Mouse (Mus musculus): Measurements from ENCODE around the gene Lcat. TPM values are rescaled to one million over a fixed set of nuclear protein-coding genes. Genes with fewer than 3 reads are reported as not detected.
A peak's percentile ranks its signal among the peaks of the same experiment; 100 is the strongest.

Gene Lcat
- total and polyA plus RNA-seq, 3 experiments = 0.22 to 0.40 TPM; not detected in 1

DNA sequence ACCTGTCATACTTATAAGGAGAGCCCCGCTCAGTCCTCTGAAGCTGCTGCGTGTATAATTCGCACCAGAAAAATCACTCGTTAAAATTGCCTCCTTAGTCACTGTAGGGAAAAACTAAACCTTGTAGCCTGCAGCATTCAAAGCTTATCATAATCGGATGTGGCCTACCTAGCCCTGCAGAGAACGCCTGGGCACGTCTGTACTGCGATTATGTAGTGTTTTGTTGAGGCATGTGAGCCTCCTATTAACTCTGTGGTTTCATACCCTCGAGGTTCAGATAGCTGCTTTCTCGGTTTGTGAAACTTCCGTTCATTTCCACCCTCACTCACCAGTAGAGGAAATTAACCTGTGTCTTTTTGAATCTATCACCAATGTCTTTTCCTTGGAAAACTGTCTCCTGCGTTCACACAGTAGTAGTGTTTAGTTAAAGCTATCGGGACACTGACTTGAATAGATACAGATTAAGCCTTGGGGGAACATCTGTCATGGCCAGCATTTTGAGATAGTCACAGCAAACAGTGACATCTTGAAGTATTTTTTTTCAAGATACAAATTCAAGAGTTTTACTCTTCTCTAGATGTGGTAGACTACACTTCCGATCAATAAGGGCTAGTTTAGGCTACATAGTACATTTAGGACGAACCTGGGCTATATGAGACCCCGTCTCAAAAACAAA lies 42.1 kb downstream of the Lcat start:
- Histone ChIP-seq H3K9me3 (replicated peaks) (no peaks in the 10 kb centered on the region), H3K4me3 (ENCODE audit: low read depth, low read length) (peak overlapping the region; percentile 100), H3K27me3 (ENCODE audit: insufficient read depth, low read length) (no peaks in the 10 kb centered on the region), H3K4me1 (ENCODE audit: insufficient read depth, low read depth, low read length) (peaks cover 14% of the 10 kb centered on the region), H3K36me3 (replicated peaks) (peaks cover 31% of the 10 kb centered on the region)
- ATAC-seq (ENCODE audit: extremely low read depth, insufficient number of reproducible peaks, low FRiP score, poor library complexity, severe bottlenecking) = peak; percentile 23; the same call in 1 of the 2 replicates
- TF ChIP-seq GATA1 (IDR thresholded peaks at IDR 0.05; ENCODE audit: borderline replicate concordance, low read length) (no peak), POLR2AphosphoS5 (IDR thresholded peaks at IDR 0.05; ENCODE audit: insufficient replicate concordance, low read depth, low read length) (no peak), CTCF (IDR thresholded peaks at IDR 0.05; ENCODE audit: low read depth, low read length) (no peak), GATA2 (IDR thresholded peaks at IDR 0.05; ENCODE audit: borderline replicate concordance, low read depth, low read length) (no peak), TAL1 (conservative IDR thresholded peaks at IDR 0.05; ENCODE audit: low read depth, low read length) (no peak)
- no peak for DNase-seq (ENCODE audit: low spot score)

DNA sequence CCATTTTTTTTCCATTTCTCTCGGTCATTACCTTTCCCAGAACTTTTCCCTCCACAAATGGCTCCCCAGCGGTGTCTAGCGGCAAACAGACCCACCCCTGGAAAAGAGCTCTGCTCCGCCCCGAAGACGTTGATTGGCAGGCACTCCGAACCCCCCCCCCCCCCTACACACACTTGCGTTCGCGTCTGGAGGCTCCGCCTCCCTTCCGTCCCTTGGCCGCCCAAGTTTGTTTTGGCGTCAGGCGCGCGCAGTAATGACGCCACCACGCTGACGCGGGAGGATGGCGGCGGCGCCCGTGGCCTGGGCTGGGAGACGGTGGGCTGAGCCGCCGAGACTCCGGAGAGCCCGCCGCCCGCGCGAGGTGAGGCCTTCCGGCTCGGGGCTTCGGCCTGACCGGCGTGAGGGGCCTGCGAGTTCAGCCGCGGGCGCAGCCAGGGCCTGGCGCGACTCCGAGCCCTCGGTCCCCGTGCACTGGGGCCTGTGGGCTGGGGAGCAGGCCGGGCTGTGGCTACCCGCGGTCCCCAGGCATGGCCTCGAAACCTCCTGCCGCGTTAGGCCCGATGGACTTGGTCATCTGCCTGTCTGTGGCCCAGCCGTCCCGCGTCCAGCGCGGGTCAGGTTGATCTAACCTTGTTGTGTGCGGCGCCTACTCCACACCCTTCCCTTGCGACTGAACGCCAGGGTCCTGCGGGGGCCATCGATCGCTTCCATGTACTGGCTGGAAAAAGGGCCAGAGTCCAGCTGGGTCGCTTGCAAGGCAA lies 42.8 kb downstream of the Lcat start, which contains the start of gene Pskh1:
Gene Pskh1, plus strand, starts transcription at position 262 of the 761 bp plus-strand sequence.
- Histone ChIP-seq H3K9me3 (replicated peaks) (no peaks in the 10 kb centered on the region), H3K4me3 (ENCODE audit: low read depth, low read length) (peak within 1 kb of the TSS; percentile 100), H3K4me1 (ENCODE audit: insufficient read depth, low read depth, low read length) (peaks cover 12% of the 10 kb centered on the region), H3K27me3 (ENCODE audit: insufficient read depth, low read length) (no peaks in the 10 kb centered on the region), H3K36me3 (replicated peaks) (peaks cover 34% of the 10 kb centered on the region)
- ATAC-seq (ENCODE audit: extremely low read depth, insufficient number of reproducible peaks, low FRiP score, poor library complexity, severe bottlenecking) = peak; percentile 77
- TF ChIP-seq POLR2AphosphoS5 (IDR thresholded peaks at IDR 0.05; ENCODE audit: insufficient replicate concordance, low read depth, low read length) (no peak), CTCF (IDR thresholded peaks at IDR 0.05; ENCODE audit: low read depth, low read length) (no peak), GATA2 (IDR thresholded peaks at IDR 0.05; ENCODE audit: borderline replicate concordance, low read depth, low read length) (no peak), GATA1 (IDR thresholded peaks at IDR 0.05; ENCODE audit: borderline replicate concordance, low read length) (no peak), TAL1 (conservative IDR thresholded peaks at IDR 0.05; ENCODE audit: low read depth, low read length) (no peak)
- peak; percentile 91 for DNase-seq (ENCODE audit: low spot score)

DNA sequence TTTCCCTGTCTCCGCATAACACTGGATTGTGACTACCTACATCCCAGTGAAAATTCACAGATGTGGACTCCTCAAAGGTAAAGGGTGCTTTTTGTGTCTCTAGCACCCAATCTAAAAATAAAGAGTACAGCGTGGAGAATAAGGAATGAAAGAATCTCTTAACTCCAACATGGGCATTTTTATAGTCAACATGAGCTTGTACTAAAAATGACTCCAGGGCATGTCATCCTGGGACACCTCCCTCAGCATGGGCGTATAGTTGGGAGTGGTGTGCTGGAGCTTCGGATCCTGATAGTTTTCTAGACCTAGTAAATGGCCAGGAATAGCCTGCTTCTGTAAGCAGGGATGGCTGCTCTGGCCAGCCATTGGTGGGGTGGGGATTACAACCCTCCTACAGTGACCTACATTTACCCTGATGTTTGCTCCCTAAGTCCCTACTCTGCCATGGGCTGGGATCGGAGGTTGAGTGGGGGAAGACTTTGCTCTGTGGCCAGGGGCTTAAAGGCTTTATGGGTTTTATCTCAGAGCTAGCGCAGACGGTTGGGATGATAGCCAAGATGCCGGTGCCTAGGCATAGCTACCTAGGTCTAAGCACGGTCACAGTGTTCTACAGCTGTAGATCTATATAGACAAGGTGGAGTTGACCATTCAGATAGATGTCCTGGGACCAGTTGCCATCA lies 45.2 kb downstream of the Lcat start:
- DNase-seq (ENCODE audit: low spot score) (no peak), ATAC-seq (ENCODE audit: extremely low read depth, insufficient number of reproducible peaks, low FRiP score, poor library complexity, severe bottlenecking) (no peak)
- Histone ChIP-seq H3K36me3 (replicated peaks) (peaks cover 44% of the 10 kb centered on the region), H3K9me3 (replicated peaks) (no peaks in the 10 kb centered on the region), H3K27me3 (ENCODE audit: insufficient read depth, low read length) (no peaks in the 10 kb centered on the region), H3K4me1 (ENCODE audit: insufficient read depth, low read depth, low read length) (peaks cover 12% of the 10 kb centered on the region), H3K4me3 (ENCODE audit: low read depth, low read length) (no peak overlapping the region)
- TF ChIP-seq TAL1 (conservative IDR thresholded peaks at IDR 0.05; ENCODE audit: low read depth, low read length) (no peak), CTCF (IDR thresholded peaks at IDR 0.05; ENCODE audit: low read depth, low read length) (no peak), POLR2AphosphoS5 (IDR thresholded peaks at IDR 0.05; ENCODE audit: insufficient replicate concordance, low read depth, low read length) (no peak), GATA1 (IDR thresholded peaks at IDR 0.05; ENCODE audit: borderline replicate concordance, low read length) (no peak), GATA2 (IDR thresholded peaks at IDR 0.05; ENCODE audit: borderline replicate concordance, low read depth, low read length) (no peak)

DNA sequence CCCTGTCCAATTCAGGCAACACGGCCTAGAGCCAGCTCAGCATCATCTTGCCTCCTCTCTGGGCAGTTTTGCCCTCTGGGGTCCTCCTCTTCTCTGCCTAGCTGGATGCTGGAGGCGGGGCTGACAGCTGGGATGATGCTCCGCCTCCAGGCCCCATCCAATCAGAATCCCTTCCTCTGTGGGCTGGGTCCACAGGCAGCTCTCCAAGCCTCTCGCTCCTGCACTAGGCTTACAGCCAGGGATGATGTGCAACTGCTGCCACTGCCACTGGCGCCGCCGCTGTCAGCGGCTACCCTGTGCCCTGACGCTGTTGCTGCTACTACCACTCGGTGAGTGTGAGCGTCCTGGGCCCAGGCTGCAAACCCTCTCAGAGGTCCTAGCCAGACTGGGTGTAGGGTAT lies 49.8 kb downstream of the Lcat start, which contains the start of gene Nrn1l:
Gene Nrn1l, plus strand, starts transcription at position 229 of the 400 bp plus-strand sequence.
- Histone ChIP-seq H3K4me1 (ENCODE audit: insufficient read depth, low read depth, low read length) (peaks cover 3% of the 10 kb centered on the region), H3K36me3 (replicated peaks) (peaks cover 80% of the 10 kb centered on the region), H3K4me3 (ENCODE audit: low read depth, low read length) (no peak within 1 kb of the TSS), H3K27me3 (ENCODE audit: insufficient read depth, low read length) (no peaks in the 10 kb centered on the region), H3K9me3 (replicated peaks) (no peaks in the 10 kb centered on the region)
- no peak for TF ChIP-seq CTCF (IDR thresholded peaks at IDR 0.05; ENCODE audit: low read depth, low read length)
- TF ChIP-seq GATA1 (IDR thresholded peaks at IDR 0.05; ENCODE audit: borderline replicate concordance, low read length) = no peak
- TF ChIP-seq POLR2AphosphoS5 (IDR thresholded peaks at IDR 0.05; ENCODE audit: insufficient replicate concordance, low read depth, low read length) = no peak
- no peak for TF ChIP-seq GATA2 (IDR thresholded peaks at IDR 0.05; ENCODE audit: borderline replicate concordance, low read depth, low read length)
- no peak for TF ChIP-seq TAL1 (conservative IDR thresholded peaks at IDR 0.05; ENCODE audit: low read depth, low read length)
- DNase-seq (ENCODE audit: low spot score) = peak; percentile 29
- no peak for ATAC-seq (ENCODE audit: extremely low read depth, insufficient number of reproducible peaks, low FRiP score, poor library complexity, severe bottlenecking)

DNA sequence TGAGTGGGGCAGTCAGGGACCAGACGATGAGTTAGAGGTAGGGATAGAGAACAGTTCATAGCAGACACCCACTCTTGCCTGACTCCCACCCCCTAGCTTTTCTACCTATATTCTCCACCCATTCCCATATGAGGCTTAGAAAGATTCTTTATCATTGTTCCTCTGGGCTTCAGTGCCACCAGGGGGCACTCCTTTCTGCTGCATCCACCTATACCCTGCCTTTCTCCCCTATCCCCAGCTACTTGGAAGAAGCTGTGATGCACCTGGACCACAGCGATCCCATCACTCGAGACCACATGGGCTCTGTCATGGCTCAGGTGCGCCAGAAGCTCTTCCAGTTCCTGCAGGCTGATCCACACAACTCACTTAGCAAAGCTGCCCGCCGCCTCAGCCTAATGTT lies 50.8 kb downstream of the Lcat start:
- no peak overlapping the region for H3K4me3 ChIP-seq (ENCODE audit: low read depth, low read length)
- DNase-seq (ENCODE audit: low spot score) (peak; percentile 17), ATAC-seq (ENCODE audit: extremely low read depth, insufficient number of reproducible peaks, low FRiP score, poor library complexity, severe bottlenecking) (no peak)
- no peaks in the 10 kb centered on the region for H3K27me3 ChIP-seq (ENCODE audit: insufficient read depth, low read length)
- TF ChIP-seq POLR2AphosphoS5 (IDR thresholded peaks at IDR 0.05; ENCODE audit: insufficient replicate concordance, low read depth, low read length) = no peak
- peaks cover 3% of the 10 kb centered on the region for H3K4me1 ChIP-seq (ENCODE audit: insufficient read depth, low read depth, low read length)
- no peaks in the 10 kb centered on the region for H3K9me3 ChIP-seq (replicated peaks)
- peaks cover 90% of the 10 kb centered on the region for H3K36me3 ChIP-seq (replicated peaks)

DNA sequence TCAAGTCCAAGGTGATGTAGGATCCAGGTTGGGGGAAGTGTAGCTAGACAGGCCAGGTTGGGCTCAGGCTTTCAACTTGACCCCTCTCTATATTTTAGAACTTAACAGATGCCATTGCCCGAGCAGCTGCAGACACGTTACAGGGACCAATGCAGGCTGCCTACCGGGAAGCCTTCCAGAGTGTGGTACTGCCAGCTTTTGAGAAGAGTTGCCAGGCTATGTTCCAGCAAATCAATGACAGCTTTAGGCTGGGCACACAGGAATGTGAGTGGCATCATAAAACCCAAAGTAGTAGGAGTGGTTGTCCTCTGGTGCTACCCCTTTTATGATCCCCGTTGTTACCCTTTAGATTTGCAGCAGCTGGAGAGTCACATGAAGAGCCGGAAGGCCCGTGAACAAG lies 52.3 kb downstream of the Lcat start:
- H3K9me3 ChIP-seq (replicated peaks) = no peaks in the 10 kb centered on the region
- ATAC-seq (ENCODE audit: extremely low read depth, insufficient number of reproducible peaks, low FRiP score, poor library complexity, severe bottlenecking) = no peak
- TF ChIP-seq GATA2 (IDR thresholded peaks at IDR 0.05; ENCODE audit: borderline replicate concordance, low read depth, low read length) (no peak), CTCF (IDR thresholded peaks at IDR 0.05; ENCODE audit: low read depth, low read length) (no peak)
- H3K4me3 ChIP-seq (ENCODE audit: low read depth, low read length) = no peak overlapping the region
- H3K4me1 ChIP-seq (ENCODE audit: insufficient read depth, low read depth, low read length) = peaks cover 3% of the 10 kb centered on the region
- H3K27me3 ChIP-seq (ENCODE audit: insufficient read depth, low read length) = no peaks in the 10 kb centered on the region
- DNase-seq (ENCODE audit: low spot score) = no peak
- peaks cover 99% of the 10 kb centered on the region for H3K36me3 ChIP-seq (replicated peaks)
